Mouse (Mus musculus) CH12.LX (cell line): ENCODE measurements around the gene Eif3k. TPM values are rescaled to one million over a fixed set of nuclear protein-coding genes. Genes with fewer than 3 reads are reported as not detected.

Experiments
- DNase-seq: peaks from one replicate; pipeline ENCODE4 v3.0.0-alpha.2; 2013; ENCODE audit errors: extremely low read depth
- H3K27ac ChIP-seq: 2 replicates; pipeline ENCODE4 v1.5.1; 2012; ENCODE audit warnings: low read depth, mild to moderate bottlenecking, control low read depth, moderate library complexity; ENCODE audit not compliant: insufficient read depth
- H3K27me3 ChIP-seq: replicated peaks from 2 replicates; pipeline ENCODE3; 2012; ENCODE audit warnings: inconsistent platforms
- H3K36me3 ChIP-seq, 2 experiments: replicated peaks in 1 of 2; 2 replicates each; pipeline versions ENCODE3 to v1.6.1; 2012; ENCODE audit warnings: inconsistent platforms in 1 of 2, low read length in 1 of 2, mild to moderate bottlenecking in 1 of 2, mixed read lengths in 1 of 2, moderate library complexity in 1 of 2; ENCODE audit not compliant: control insufficient read depth in 1 of 2, insufficient read depth in 1 of 2
- H3K4me1 ChIP-seq, 2 experiments: 2 replicates each; pipeline ENCODE4 v1.6.1; 2012; ENCODE audit warnings: inconsistent platforms in 1 of 2, moderate library complexity in 1 of 2; ENCODE audit not compliant: insufficient read depth in 2 of 2, control insufficient read depth in 1 of 2
- H3K4me2 ChIP-seq: 2 replicates; pipeline ENCODE4 v1.6.1; 2012; ENCODE audit warnings: low read depth, mild to moderate bottlenecking, control low read depth; ENCODE audit not compliant: poor library complexity, insufficient read depth, severe bottlenecking
- H3K4me3 ChIP-seq, 3 experiments: fragments of 150-350 bp in 1 of 3; sonication (generic) in 1 of 3; replicated peaks in 1 of 3; 2 replicates each; pipeline versions ENCODE3 to v1.5.1; 2011 to 2012; ENCODE audit warnings: low read depth in 2 of 3, low read length in 2 of 3, mild to moderate bottlenecking in 2 of 3, moderate library complexity in 2 of 3, control low read depth in 1 of 3, improper control_type of control experiment in 1 of 3, inconsistent platforms in 1 of 3, mixed read lengths in 1 of 3; ENCODE audit not compliant: poor library complexity in 1 of 3
- H3K79me2 ChIP-seq: replicated peaks from 2 replicates; pipeline ENCODE4 v1.6.1; 2012; ENCODE audit warnings: mild to moderate bottlenecking, moderate library complexity; ENCODE audit not compliant: control insufficient read depth, poor library complexity, insufficient read depth, severe bottlenecking; ENCODE audit errors: extremely low read depth
- H3K9ac ChIP-seq: 2 replicates; pipeline ENCODE4 v1.6.1; 2012; ENCODE audit warnings: low read depth, mild to moderate bottlenecking, control low read depth, moderate library complexity; ENCODE audit not compliant: insufficient read depth
- H3K9me3 ChIP-seq: replicated peaks from 2 replicates; pipeline ENCODE3; 2012; ENCODE audit warnings: low read length, inconsistent platforms, mixed read lengths
- CHD1 ChIP-seq: IDR thresholded peaks from 2 replicates; pipeline ENCODE4 v1.6.1; 2012; ENCODE audit warnings: low read depth, low read length, improper control_type of control experiment, inconsistent platforms
- ELF1 ChIP-seq: IDR thresholded peaks from 2 replicates; pipeline ENCODE4 v1.6.1; 2014; ENCODE audit warnings: low read depth, mild to moderate bottlenecking, inconsistent platforms, low read length, improper control_type of control experiment
- ETS1 ChIP-seq: conservative IDR thresholded peaks from 2 replicates; pipeline ENCODE4 v1.6.1; 2012; ENCODE audit warnings: low read depth, mild to moderate bottlenecking, inconsistent platforms, low read length, improper control_type of control experiment, moderate library complexity
- GABPA ChIP-seq: IDR thresholded peaks from 2 replicates; pipeline ENCODE4 v1.6.1; 2012; ENCODE audit warnings: low read depth, low read length, improper control_type of control experiment, inconsistent platforms; ENCODE audit not compliant: insufficient replicate concordance
- IRF4 ChIP-seq: IDR thresholded peaks from 2 replicates; pipeline ENCODE4 v1.6.1; 2014; ENCODE audit warnings: low read depth, mild to moderate bottlenecking, inconsistent platforms, low read length, improper control_type of control experiment
- JUN ChIP-seq: IDR thresholded peaks from 2 replicates; pipeline ENCODE4 v1.6.1; 2011; ENCODE audit warnings: low read depth, mild to moderate bottlenecking, low read length, improper control_type of control experiment, moderate library complexity; ENCODE audit not compliant: insufficient read depth
- JUND ChIP-seq: conservative IDR thresholded peaks from 2 replicates; pipeline ENCODE4 v1.6.1; 2011; ENCODE audit warnings: low read depth, low read length, improper control_type of control experiment
- KAT2A ChIP-seq: IDR thresholded peaks from 2 replicates; pipeline ENCODE4 v1.6.1; 2012; ENCODE audit warnings: low read length, improper control_type of control experiment, inconsistent platforms; ENCODE audit not compliant: insufficient replicate concordance
- MAX ChIP-seq: IDR thresholded peaks from 2 replicates; pipeline ENCODE4 v1.6.1; 2011; ENCODE audit warnings: low read length, improper control_type of control experiment
- MXI1 ChIP-seq: IDR thresholded peaks from 2 replicates; pipeline ENCODE4 v1.6.1; 2011; ENCODE audit warnings: mild to moderate bottlenecking, low read depth, low read length, improper control_type of control experiment
- NELFE ChIP-seq: IDR thresholded peaks from 2 replicates; pipeline ENCODE4 v1.6.1; 2011; ENCODE audit warnings: low read depth, low read length, improper control_type of control experiment
- POLR2AphosphoS2 ChIP-seq: IDR thresholded peaks from 2 replicates; pipeline ENCODE4 v1.6.1; 2011; ENCODE audit warnings: low read depth, low read length, improper control_type of control experiment
- RAD21 ChIP-seq: IDR thresholded peaks from 2 replicates; pipeline ENCODE4 v1.6.1; 2011; ENCODE audit warnings: low read depth, mild to moderate bottlenecking, low read length, improper control_type of control experiment, moderate library complexity
- SMC3 ChIP-seq: IDR thresholded peaks from 2 replicates; pipeline ENCODE4 v1.6.1; 2011; ENCODE audit warnings: low read depth, low read length, improper control_type of control experiment
- TBP ChIP-seq: conservative IDR thresholded peaks from 2 replicates; pipeline ENCODE4 v1.6.1; 2011; ENCODE audit warnings: low read depth, low read length, improper control_type of control experiment
- TCF12 ChIP-seq: IDR thresholded peaks from 2 replicates; pipeline ENCODE4 v1.6.1; 2014; ENCODE audit warnings: low read depth, mild to moderate bottlenecking, inconsistent platforms, low read length, improper control_type of control experiment
- UBTF ChIP-seq: IDR thresholded peaks from 2 replicates; pipeline ENCODE4 v1.6.1; 2012; ENCODE audit warnings: low read depth, mild to moderate bottlenecking, inconsistent platforms, low read length, improper control_type of control experiment, moderate library complexity
- USF2 ChIP-seq: conservative IDR thresholded peaks from 2 replicates; pipeline ENCODE4 v1.6.1; 2011; ENCODE audit warnings: low read depth, low read length, improper control_type of control experiment
- ZNF384 ChIP-seq: IDR thresholded peaks from 2 replicates; pipeline ENCODE4 v1.6.1; 2012; ENCODE audit warnings: low read depth, low read length, improper control_type of control experiment, inconsistent platforms
- dilution Hi-C: fragments of 300-500 bp; cut with MboI; formaldehyde crosslinking; loops from 2 replicates; pipeline ENCODE4 v1.14.3; 2020; ENCODE audit warnings: low sequenced_read_pairs; ENCODE audit not compliant: extremely low pct_unique_long_range_greater_than_20kb, extremely low pct_ligation_motif_present
- in situ Hi-C: fragments of 300-500 bp; cut with MboI; formaldehyde crosslinking; loops from 3 replicates; pipeline ENCODE4 v1.14.3; 2019; ENCODE audit warnings: low sequenced_read_pairs, low pct_ligation_motif_present, low pct_unique_long_range_greater_than_20kb, mixed read lengths
- polyA plus RNA-seq: library from polyadenylated mRNA; unstranded; fragments of >175 nt; gene quantifications from 2 replicates; pipeline ENCODE4 v1.2.1, GENCODE M21; 2012; ENCODE audit warnings: low read depth; ENCODE audit not compliant: insufficient read length
- total RNA-seq, 2 experiments: library from RNA; depleted of rRNA; stranded (reverse); fragments of 300-350 nt in 1 of 2; fragments of >200 nt in 1 of 2; gene quantifications; 2 replicates each; pipeline ENCODE4 v1.2.3; 2012 to 2014

The Eif3k gene
- total and polyA plus RNA-seq, 3 experiments, result 513 to 658 (median 584) TPM

DNA sequence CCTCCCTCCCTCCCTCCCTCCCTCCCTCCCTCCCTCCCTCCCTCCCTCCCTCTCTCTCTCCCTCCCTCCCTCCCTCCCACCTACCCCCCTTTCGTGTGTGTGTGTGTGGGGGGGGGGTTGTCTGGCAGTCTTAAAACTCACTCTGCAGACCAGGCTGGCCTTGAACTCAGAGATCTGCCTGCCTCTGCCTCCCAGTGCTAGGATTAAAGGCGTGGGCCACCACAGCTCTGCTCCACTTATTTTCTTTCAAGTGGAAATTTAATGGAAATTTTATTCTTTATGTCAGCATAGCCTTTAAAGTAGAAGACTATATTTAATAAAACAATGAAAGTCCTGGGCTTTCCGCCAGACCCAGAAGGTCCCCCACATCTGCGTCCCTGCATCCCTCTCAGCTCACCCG lies 15.5 kb downstream of the Eif3k start:
- Histone ChIP-seq H3K27me3 (no peaks in the 10 kb centered on the region), H3K36me3 (peaks cover 7 to 27% of the 10 kb centered on the region in 2 experiments), H3K4me3 (no peak overlapping the region), H3K4me2 (no peak overlapping the region), H3K9ac (no peak overlapping the region), H3K9me3 (no peaks in the 10 kb centered on the region), H3K4me1 (peaks cover 2 to 10% of the 10 kb centered on the region in 2 experiments; a peak in 2 of 4 replicates), H3K27ac (no peak overlapping the region), H3K79me2 (peaks cover 7% of the 10 kb centered on the region)
- dilution Hi-C loops, result no loop called here
- in situ Hi-C loops, result no loop called here
- TF ChIP-seq RAD21 (no peak), SMC3 (no peak), UBTF (no peak)
- DNase-seq, result no peak

DNA sequence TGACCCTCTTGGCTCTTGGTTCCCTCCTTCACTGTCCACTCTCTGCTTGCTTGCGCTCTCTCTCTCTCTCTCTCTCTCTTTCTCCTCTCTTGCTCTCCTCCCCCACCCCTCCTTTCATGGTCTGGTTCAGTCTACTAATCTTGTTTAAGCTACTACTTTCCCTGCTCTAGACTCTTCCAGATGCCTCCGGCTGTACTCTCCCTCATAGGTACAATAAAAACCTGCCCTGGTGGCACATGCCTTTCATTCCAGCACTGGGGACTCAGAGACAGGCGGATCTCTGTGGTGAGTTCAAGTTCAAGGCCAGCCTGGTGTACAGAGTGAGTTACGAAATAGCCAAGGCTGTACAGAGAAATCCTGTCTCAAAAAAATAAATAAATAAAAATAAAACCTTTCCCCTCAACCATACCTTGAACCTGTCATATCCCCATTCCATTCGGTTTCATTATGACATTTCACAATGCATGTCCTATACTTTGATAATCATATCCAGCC lies 16.3 kb downstream of the Eif3k start:
- Histone ChIP-seq H3K4me2 (no peak overlapping the region), H3K27me3 (no peaks in the 10 kb centered on the region), H3K4me3 (no peak overlapping the region), H3K9ac (no peak overlapping the region), H3K79me2 (peaks cover 15% of the 10 kb centered on the region), H3K36me3 (peaks cover 2 to 19% of the 10 kb centered on the region in 2 experiments), H3K4me1 (peaks cover 2 to 13% of the 10 kb centered on the region in 2 experiments; a peak in 2 of 4 replicates), H3K9me3 (no peaks in the 10 kb centered on the region), H3K27ac (no peak overlapping the region)
- TF ChIP-seq POLR2AphosphoS2 (no peak), JUN (no peak), UBTF (no peak), NELFE (no peak), TBP (no peak)
- in situ Hi-C loops, result no loop called here
- no peak for DNase-seq
- dilution Hi-C loops, result no loop called here

- no peaks in the 10 kb centered on the region for H3K9me3 ChIP-seq
- TF ChIP-seq MXI1 (no peak), JUND (no peak), KAT2A (no peak), POLR2AphosphoS2 (no peak), NELFE (no peak), IRF4 (no peak), USF2 (no peak), GABPA (no peak), ETS1 (no peak), TCF12 (no peak), RAD21 (no peak), ELF1 (no peak), UBTF (no peak), ZNF384 (no peak), MAX (no peak), CHD1 (no peak)
- in situ Hi-C loops (no loop called here), dilution Hi-C loops (no loop called here)
- peaks cover 0 to under 1% of the 10 kb centered on the region in 2 experiments for H3K36me3 ChIP-seq
- H3K79me2 ChIP-seq, result peaks cover 34% of the 10 kb centered on the region
- DNase-seq, result no peak
- no peak overlapping the region for H3K4me3 ChIP-seq
- H3K9ac ChIP-seq, result no peak overlapping the region
- H3K4me1 ChIP-seq, result peaks cover 12 to 32% of the 10 kb centered on the region in 2 experiments
- H3K27me3 ChIP-seq, result no peaks in the 10 kb centered on the region
- H3K4me2 ChIP-seq, result no peak overlapping the region
- H3K27ac ChIP-seq, result no peak overlapping the region
These were observed 18.2 kb downstream of the Eif3k start for GRCm38 (mm10) chr7:28963399-28963923.
